Mouse (Mus musculus) urinary bladder, postnatal 25 days (tissue): Measurements from ENCODE around the gene Aqp11.

ENCODE experiments used
- DNase-seq: peaks from one replicate; pipeline ENCODE4 v3.0.0; 2022; ENCODE audit warnings: low spot score

The Aqp11 gene

DNA sequence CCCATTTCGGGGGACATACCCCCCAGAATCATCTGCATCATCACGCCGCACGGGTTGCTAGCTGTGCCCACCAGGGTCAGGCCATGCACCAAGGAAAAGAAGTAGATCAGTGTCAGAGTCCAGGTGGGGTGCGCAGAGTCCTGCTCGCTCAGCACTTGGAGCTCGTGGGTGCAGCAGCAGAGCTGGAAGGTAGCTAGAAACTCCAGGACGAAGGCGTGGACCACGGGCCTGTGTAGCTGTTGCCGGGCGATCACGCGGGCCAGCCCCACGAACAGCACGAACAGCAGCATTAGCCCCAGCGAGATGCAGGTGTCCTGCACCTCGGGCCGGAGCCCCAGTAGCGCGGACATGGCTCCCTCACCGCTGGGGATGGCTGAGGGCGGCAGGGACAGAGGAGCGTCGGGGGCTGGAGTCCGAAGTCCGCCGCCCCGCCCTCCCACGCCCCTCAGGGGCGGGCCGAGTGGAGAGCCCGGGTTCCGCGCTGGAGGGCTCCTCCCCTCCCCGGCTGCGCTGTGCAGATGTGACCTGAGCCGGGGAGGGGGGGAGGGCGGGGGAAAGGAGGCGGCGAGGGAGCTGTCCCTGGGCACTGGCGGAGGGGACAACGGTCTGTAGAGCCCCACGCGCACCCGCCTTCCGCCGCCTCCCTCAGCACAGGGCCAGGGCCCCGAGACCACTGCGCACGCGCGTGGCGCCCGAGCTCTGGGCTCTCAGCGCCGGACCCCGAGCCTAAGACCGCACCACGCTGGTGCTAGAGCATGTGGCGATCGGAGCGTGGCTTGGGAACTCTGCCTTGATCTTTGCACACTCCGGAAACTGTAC lies at the start of gene Aqp11:
Gene Aqp11 (minus strand): TSS at position 652 of the 819 bp plus-strand sequence.
- peak; percentile 73 for DNase-seq

DNA sequence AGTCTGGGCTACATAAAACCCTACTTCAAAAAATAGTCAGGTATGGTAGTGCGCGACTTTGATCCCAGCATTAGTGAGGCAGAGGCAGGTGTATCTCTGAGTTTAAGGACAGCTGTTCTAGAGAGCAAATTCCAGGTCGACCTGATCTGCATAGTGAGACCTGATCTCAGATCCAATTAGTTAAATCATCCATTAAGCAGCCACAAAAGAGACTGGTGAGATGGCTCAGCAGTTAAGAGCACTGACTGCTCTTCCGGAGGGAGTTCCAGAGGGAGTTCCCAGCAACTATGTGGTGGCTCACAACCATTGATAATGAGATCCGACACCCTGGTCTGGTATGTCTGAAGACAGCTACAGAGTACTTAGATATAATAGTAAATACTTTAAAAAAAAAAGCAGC lies 45.4 kb upstream of the Aqp11 start:
- DNase-seq = no peak

- no peak for DNase-seq
Measured at GRCm38 (mm10) chr7:97781496-97781895, 43.4 kb upstream of the Aqp11 start.

GRCm38 (mm10) chr7:97780815-97781214 lies 42.7 kb upstream of the Aqp11 start:
- no peak for DNase-seq

GRCm38 (mm10) chr7:97780222-97780621 lies 42.1 kb upstream of the Aqp11 start:
- no peak for DNase-seq

DNA sequence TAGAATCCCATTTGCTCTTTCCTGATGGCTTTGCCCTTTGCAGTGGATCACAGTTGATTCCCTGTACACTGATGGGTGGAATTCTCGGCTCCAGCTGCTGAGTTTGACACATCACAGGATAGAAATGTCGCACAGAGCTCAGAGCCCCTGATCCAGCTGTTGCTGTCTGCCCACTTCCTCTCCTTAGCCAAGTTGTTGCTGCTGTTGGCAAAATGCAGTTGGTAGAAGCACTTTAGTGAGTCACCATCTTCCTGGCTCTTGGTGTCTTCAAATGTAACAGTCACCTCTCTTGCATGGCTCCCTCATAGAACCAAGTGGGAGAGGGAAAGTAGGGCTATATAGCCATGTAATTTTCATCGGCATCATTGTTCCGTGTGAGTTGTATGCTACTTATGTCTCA lies 39.1 kb upstream of the Aqp11 start:
- no peak for DNase-seq

- no peak for DNase-seq
Measured at GRCm38 (mm10) chr7:97775923-97776322, 37.8 kb upstream of the Aqp11 start.

- DNase-seq = no peak
Measured at GRCm38 (mm10) chr7:97775380-97775779, 37.3 kb upstream of the Aqp11 start.

DNA sequence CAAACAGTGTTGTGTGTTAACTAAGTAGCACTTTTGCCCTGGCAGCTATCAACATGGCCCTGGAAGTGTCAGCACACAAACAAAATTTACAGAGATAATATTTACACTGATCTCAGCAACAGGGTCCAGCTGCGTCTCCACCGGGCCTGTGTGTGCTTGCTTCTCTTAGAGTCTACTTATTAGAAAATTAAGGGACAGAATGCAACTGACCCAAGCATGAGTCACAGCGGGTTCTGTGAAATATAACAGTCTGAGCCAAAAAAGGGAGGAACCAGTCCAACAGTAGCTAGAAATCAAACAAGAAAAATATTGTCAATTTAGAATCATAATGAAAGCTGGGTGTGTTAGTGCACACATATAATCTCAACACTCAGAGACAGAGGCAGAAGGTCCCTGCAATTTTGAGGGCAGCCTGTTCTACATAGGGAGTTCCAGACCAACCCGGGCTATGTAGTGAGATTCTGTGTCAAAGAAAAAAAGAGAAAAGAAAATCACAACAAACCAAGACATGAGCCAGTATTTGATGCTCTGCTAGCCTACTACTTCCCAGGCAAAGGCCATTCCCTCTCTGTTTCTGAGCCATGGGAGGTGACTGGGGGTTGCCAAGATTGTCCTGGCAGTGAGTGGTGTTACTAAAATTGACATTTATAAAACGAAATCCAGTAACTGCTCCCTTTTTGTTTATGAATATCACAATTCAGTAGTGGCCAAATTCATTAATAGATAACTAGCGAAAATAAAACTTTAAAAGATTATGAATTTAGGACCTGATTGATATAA lies 32.9 kb upstream of the Aqp11 start:
- no peak for DNase-seq

DNA sequence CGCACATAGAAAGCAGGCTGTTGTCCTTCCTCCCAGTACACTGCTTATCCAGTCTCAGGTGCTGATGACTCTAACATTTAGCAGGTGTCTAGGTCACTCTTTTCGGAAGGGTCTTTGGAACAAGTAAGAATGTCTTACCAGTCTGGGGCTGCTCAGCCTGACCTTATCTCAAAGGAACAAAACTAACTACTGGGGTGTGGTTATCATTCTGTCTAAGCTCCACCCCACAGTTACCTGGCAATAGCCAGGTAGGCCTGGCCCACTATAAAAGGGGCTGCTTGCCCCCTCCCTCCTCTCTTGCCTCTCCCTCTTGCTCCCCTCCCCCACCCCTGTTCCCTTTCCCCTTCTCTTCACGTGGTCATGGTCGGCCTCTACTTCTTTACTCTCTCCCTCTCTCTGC lies 30.9 kb upstream of the Aqp11 start:
- no peak for DNase-seq

GRCm38 (mm10) chr7:97767841-97768240 lies 29.8 kb upstream of the Aqp11 start:
- no peak for DNase-seq

DNA sequence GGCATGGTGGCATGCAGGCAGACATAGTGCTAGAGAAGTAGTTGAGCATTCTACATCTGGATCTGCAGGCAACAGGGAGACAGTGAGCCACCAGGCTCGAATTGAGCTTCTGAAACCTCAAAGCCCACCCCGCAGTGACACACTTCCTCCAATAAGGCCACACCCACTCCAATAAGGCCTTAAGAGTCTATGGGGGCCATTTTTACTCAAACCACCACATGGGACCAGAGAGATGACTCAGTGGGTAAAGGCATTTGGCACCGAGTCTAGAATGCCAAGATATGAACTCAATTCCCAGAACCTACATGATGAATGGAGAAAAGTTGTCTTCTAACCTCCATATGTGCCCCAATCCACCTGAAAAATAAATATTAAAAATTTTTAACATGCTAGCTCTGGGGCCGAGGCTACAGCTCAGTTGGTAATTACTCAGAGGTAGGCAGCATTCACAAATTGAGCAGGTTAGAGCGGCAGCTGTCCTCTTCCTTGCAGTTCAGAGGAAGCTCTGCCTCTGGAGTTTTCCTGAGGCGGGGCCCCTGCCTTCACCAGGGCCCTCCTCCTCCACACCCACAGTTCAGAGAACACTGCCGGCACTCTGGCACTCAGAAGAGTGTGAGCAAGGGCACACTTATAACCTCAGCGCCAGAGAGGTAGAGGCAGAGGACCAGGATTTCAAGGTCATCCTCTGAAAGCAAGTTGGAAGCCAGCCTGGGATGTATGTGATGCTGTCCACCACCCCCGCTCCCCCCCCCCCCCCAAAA lies 28.5 kb upstream of the Aqp11 start:
- no peak for DNase-seq

GRCm38 (mm10) chr7:97765963-97766347 lies 27.9 kb upstream of the Aqp11 start:
- DNase-seq = no peak

DNA sequence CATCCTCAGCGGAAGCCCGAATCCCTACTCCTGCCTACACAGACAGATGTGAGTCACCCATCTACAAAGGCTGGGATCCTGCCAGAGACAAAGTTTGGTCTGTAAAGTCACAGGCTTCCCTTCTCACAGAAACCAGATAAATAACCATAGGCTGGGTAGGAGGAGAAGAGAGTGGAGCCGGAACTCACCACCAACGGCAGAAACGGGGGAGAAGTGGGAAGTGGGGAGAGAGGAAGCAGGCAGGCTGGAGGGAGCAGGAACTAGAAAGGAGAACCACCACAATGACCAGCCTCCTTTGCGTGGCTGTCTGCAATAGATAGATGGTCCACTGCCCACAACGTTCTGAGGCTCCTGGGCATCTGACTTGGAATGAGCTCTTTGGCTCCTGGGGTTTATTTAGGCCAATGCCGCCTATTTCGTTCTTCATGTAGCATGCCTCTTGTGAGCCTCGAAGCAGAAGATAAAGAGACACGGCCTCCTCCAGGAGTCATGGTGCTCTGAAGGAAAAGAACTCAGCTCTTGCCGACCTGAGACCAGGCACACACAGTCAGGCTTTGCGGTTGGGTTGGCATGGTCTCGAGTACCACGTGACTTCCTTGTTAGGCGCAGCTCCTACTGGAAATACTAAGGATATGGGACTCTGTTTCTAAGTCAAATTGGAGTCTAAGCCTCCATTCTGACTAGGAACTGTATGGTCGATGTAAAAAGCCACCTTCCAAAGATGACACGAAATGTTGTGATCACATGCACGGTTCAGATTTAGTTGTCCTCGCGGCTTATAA lies 27.3 kb upstream of the Aqp11 start:
- no peak for DNase-seq

DNA sequence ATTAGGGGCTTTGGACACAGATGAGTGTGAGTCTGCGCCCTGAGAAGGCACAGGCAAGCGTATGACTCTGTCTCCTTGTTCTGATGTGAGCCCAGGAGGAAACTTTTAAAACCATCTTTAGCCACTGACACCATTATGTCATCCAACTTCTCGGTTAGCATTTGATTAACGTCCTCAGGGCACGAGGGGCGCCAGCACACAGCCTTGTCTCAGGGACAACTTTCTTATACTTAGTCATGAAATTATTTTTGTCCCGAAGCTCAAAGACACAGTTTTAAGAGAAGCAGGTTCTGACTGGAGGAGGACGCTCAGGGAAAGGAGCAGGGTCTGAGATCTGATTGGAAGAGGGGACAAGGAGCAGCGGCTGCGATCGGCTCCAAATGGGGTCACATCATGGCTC lies 26.5 kb upstream of the Aqp11 start:
- no peak for DNase-seq

- no peak for DNase-seq
Measured at GRCm38 (mm10) chr7:97756967-97757881, 19.1 kb upstream of the Aqp11 start.

GRCm38 (mm10) chr7:97749207-97750190 lies 11.4 kb upstream of the Aqp11 start:
- DNase-seq = no peak

DNA sequence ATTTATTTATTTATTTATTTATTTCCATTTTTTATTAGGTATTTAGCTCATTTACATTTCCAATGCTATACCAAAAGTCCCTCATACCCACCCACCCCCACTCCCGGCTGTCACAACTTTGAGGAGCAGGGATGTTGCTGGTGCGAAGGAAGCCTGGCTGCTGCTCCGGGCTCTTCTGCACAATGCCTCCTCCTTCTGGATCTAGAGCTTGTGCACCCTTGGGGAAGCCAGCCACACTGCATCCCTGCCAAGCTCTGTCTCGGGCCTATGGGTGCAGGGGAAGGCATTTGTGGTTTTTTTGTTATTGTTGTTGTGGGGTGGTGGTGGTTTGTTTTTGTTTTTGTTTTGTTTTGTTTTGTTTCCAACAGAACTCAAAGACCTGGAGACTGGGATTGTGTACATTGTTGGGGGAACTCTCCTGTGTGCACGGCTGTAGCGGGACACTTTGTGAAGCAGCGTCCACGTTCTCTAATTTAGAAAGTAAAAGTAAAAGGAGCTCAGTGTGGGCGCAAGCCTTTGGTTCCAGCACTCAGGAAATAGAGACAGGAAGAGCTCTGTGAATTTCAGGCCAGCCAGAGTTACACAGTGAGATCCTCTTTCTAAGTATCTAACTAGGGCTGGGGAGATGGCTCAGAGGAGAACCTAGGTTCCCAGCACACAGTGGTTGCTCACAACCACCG lies 10.6 kb upstream of the Aqp11 start:
- no peak for DNase-seq
